Mouse (Mus musculus): ENCODE measurements at regions not wholly inside any gene's neighbourhood (a gene's known extent, or its start where the extent isn't known, plus 50 kb on each side); places are given as distances from the start of the nearest gene placed in this dataset.

DNA sequence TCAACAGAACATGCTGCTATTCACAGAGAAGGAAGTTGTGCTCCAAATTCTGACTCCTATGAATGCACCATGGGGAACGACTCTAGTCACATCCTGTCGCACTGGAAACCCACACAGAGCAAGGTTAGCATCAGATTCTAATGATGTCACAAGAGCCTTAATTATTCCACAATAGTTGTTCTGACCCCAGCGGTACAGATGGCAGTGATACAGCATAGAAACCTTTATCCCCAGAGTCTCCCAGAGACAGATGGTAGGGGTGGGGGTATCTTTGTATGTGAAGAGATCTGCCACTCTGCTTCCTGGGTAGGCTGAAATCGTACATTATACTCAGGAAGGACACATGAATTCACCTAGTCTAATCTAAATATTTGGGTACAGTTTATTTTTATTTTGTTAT is 123.5 kb upstream of the Bank1 start:
- no peak for DNase-seq
- intact Hi-C loops (cut with DNase I), result loop anchor here (10.0 kb wide), 1 partner anchor 455 kb away; no protein-coding TSS in a partner anchor

- DNase-seq, result no peak
- intact Hi-C loops (cut with DNase I), result loop anchor here (10.0 kb wide), 1 partner anchor 460 kb away; no protein-coding TSS in a partner anchor
Measured at GRCm38 (mm10) chr3:136444598-136444997, 118.7 kb upstream of the Bank1 start.

DNA sequence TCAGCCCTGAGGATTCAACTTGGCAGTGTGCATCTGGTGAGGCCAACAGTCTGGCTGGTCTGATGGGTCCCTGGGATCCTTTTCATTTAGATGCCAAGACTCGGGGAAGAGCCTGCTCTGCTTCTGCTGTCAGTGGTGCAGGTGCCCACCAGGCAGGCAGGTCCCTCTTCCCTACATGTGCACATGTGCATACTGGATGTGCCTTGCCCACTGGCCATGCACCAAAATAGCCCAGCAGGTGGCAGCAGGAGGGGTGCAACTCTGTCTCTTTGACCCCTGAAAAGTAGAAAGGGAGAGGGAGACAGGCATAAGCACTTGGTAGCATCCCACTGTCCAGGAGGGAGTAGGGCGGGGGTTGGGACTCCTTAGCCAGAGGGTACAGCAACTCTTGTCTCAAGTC is 116.2 kb upstream of the Bank1 start:
- intact Hi-C loops (cut with DNase I), result loop anchor here (10.0 kb wide), 1 partner anchor 463 kb away; no protein-coding TSS in a partner anchor
- DNase-seq, result no peak

DNA sequence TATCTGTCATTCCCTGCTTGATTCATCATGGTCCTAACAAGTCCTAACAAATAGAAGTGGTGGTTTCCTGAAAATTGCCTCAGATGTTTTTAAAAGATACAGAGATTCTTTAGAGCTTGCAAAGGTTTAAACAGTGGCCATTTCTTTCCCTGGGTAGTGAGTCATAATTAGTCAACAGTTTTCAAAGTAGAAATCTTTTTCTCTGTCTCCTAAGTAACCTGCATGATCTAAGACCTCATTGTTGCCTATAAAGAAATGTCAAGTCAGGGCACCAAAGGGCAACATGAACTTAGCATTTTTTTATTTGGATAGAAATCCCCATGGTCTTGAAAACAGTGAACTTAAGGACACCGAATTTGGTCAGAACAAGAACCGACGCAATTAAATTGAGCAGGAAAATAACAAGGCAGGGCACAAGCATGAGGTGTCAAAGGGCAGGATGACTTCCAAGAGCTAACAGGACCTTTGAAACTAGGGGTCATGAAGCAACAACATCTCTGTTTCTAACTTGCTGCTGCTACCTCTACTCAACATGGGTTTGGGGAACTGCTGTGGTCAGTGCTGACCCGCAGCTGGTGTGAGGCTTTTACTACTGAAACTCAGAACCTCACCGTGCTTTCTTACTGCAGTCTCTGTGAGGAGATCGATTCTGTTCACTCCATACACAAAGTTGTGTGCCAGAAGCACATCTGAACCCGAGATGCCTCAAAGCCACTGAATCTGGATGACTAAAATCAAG is 114.2 kb upstream of the Bank1 start:
- no peak for DNase-seq
- intact Hi-C loops (cut with DNase I), result loop anchor here (10.0 kb wide), 1 partner anchor 465 kb away; no protein-coding TSS in a partner anchor

- intact Hi-C loops (cut with DNase I), result no loop called here
- DNase-seq, result no peak
Measured at GRCm38 (mm10) chr3:136439350-136439749, 113.5 kb upstream of the Bank1 start.

GRCm38 (mm10) chr3:136434407-136434806 is 108.5 kb upstream of the Bank1 start:
- no peak for DNase-seq
- intact Hi-C loops (cut with DNase I), result no loop called here

GRCm38 (mm10) chr3:136432072-136432471 is 106.2 kb upstream of the Bank1 start:
- intact Hi-C loops (cut with DNase I), result no loop called here
- DNase-seq, result no peak

DNA sequence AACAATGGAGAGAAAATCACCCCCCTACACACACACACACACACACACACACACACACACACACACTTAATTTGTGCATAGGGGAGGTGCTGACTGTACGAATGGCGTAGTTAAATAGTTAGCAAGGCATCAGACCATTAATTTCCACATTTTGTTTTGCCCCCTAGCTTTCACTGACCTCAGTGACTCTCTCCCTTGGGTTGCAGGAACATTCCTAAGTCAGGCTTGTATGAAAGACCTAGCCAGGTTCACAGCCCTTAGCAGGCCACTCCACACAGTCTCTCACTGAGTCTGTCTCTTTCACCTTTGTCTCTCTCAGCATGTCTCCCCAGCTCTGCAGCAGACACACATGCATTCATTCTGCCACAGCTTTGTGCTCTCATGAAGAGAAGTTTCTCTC is 101.6 kb upstream of the Bank1 start:
- DNase-seq, result no peak
- intact Hi-C loops (cut with DNase I), result loop anchor here (5.0 kb wide), 1 partner anchor 405 kb away; no protein-coding TSS in a partner anchor

- DNase-seq, result peak; percentile 15 to 25
Measured at GRCm38 (mm10) chr3:136426539-136427194, 100.8 kb upstream of the Bank1 start.

DNA sequence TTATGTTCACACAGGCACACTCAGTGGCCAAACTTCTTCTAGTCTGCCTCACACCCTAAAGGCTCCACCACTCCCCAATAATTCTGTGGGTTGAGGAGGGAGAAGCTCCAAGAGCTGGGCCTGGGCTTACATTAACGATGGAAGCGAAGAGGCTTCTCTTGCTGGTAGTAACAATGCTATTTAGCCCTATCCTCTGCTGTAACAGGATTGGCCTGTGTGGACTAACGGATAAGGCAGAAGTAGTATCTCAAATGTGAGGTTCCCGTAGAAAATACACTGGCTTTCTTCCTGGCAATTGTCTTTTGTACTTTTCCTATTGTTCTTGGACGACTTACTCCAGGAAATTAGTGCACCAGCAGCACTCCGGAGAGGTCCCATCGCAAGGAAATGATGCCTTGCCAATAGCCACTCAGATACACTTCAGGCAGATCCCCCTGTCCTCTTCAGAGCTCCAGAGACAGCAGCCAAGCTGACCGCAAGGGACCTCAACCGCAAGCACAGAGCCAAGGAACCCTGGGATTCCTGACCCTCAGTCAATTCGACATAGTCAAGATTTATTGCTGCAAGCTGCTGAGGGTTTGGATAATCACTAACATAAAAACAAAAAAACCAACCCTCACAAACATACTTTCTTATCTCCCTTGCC is 96.2 kb upstream of the Bank1 start:
- DNase-seq, result peak; percentile 11 to 23
- intact Hi-C loops (cut with DNase I), result no loop called here

More at GRCm38 (mm10) chr3:136426539-136427194, 100.8 kb upstream of the Bank1 start:
- intact Hi-C loops (cut with DNase I), result loop anchor here (5.0 kb wide), 1 partner anchor 406 kb away; no protein-coding TSS in a partner anchor

- intact Hi-C loops (cut with DNase I), result no loop called here
Measured at GRCm38 (mm10) chr3:136405606-136406005, 79.7 kb upstream of the Bank1 start.

GRCm38 (mm10) chr3:136383282-136383681 is 57.4 kb upstream of the Bank1 start:
- DNase-seq, result no peak
- intact Hi-C loops (cut with DNase I), result no loop called here

More at GRCm38 (mm10) chr3:136405606-136406005, 79.7 kb upstream of the Bank1 start:
- DNase-seq, result no peak

DNA sequence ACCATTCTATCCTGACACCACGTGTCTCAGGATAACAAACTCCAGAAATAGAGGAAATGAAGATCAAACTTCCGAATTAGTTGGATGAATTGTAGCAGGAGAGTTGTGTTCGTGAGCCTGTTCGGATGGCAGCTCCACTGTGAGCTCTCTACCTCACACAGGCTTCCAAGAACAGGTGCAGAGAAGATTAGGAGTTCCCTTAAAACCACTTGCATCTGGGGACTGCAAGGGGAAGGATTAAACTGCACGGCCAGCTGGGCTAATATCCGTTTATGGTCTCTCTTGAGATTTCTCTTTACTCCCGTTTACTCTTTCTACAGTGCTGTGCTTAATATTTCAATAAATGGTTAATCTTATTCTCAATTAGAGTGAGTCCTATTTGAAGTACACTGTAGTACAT is 54.8 kb upstream of the Bank1 start:
- no peak for DNase-seq
- intact Hi-C loops (cut with DNase I), result no loop called here

GRCm38 (mm10) chr3:136379741-136380398 is 54.0 kb upstream of the Bank1 start:
- intact Hi-C loops (cut with DNase I), result no loop called here
- DNase-seq, result no peak

DNA sequence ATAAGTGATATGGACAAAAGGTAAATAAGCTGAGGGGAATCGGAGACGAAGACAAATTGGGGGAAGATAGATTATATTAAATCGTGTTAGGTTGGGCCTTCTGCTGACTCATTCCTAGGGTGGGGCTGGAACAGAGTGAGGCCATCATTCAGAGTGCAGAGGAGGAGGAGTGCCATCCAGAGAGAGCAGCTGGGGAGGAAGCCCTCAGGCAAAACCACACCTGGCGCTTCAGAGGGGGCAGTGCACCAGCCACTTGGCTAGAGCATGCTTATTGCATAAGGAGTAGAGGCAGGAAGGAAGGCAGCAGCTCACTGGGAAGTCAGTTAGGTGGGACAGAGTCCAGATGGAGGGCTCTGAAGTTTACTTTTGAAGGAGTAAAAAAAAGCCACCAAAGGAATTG is 51.0 kb upstream of the Bank1 start:
- DNase-seq, result no peak
- intact Hi-C loops (cut with DNase I), result no loop called here

All from heart, postnatal 36 days (tissue).